Mouse (Mus musculus): ENCODE results near the gene Mbd6. TPM values are rescaled to one million over a fixed set of nuclear protein-coding genes. Genes with fewer than 3 reads are reported as not detected.

Mbd6 gene
- polyA plus RNA-seq, 1 experiment from 2014 or later: 22.3 TPM

DNA sequence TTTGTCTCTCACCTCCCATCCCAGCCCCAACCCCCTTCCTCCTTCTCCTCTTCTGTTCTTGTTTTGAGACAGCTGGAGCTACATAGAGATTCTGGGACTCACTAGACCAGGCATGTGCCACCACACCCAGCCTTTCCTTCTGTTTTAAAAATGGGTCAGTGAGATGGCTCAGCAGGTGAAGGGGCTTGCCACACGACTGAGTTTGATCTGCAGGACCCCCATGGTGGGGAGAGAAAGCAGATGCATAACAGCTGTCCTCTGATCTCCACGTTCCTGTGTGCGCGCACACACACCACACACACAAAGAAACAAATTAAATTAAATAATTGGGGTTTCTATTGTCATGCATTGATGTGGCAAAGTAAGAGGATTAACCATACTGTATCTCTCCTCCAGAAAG lies 23.8 kb downstream of the Mbd6 start:
- Histone ChIP-seq H3K9me3 (ENCODE audit: control insufficient read depth, low read length) (no peaks in the 10 kb centered on the region), H3K4me1 (ENCODE audit: control insufficient read depth, insufficient read depth, low read length) (peaks cover 11% of the 10 kb centered on the region; the same call in 1 of the 2 replicates), H3K27me3 (ENCODE audit: control insufficient read depth, insufficient read depth, low read length) (peaks cover 24% of the 10 kb centered on the region), H3K4me3 (ENCODE audit: low read length) (no peak overlapping the region), H3K27ac (ENCODE audit: low read depth, low read length) (no peak overlapping the region), H3K9ac (ENCODE audit: low read depth, low read length) (no peak overlapping the region), H3K4me2 (replicated peaks; ENCODE audit: low read depth, low read length) (no peak overlapping the region), H3K36me3 (ENCODE audit: control insufficient read depth, insufficient read depth, low read length) (peaks cover 16% of the 10 kb centered on the region; the same call in 1 of the 2 replicates)
- ATAC-seq (ENCODE audit: low FRiP score, low TSS enrichment): no peak
- 78% methylated on average over 4 of the region's 4 CpGs for WGBS

DNA sequence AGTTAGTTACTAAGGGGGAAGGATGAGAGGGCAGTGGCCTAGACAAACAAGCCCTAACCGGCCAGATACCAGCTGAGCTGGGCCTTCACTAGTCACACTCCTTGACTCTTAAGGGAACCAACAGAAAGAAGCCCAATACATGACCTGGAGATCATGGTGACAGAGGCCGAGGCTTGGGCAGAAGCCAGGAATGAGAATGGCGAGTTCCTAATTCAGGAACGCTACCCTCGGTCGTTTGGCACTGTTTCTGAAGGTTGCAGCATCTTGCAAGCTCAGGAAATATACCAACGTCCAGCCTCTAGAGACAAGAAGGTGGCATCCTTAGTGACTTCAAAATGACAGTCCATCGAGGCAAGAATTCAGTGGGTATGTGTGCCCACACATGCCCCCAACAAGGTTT lies 24.5 kb downstream of the Mbd6 start:
- ATAC-seq (ENCODE audit: low FRiP score, low TSS enrichment): no peak
- Histone ChIP-seq H3K4me1 (ENCODE audit: control insufficient read depth, insufficient read depth, low read length) (peaks cover 11% of the 10 kb centered on the region; the same call in 1 of the 2 replicates), H3K27me3 (ENCODE audit: control insufficient read depth, insufficient read depth, low read length) (peaks cover 24% of the 10 kb centered on the region), H3K36me3 (ENCODE audit: control insufficient read depth, insufficient read depth, low read length) (peaks cover 12% of the 10 kb centered on the region; the same call in 1 of the 2 replicates), H3K9me3 (ENCODE audit: control insufficient read depth, low read length) (no peaks in the 10 kb centered on the region), H3K4me2 (replicated peaks; ENCODE audit: low read depth, low read length) (no peak overlapping the region), H3K4me3 (ENCODE audit: low read length) (no peak overlapping the region), H3K9ac (ENCODE audit: low read depth, low read length) (no peak overlapping the region), H3K27ac (ENCODE audit: low read depth, low read length) (no peak overlapping the region)
- 78% methylated on average over 8 of the region's 8 CpGs for WGBS

DNA sequence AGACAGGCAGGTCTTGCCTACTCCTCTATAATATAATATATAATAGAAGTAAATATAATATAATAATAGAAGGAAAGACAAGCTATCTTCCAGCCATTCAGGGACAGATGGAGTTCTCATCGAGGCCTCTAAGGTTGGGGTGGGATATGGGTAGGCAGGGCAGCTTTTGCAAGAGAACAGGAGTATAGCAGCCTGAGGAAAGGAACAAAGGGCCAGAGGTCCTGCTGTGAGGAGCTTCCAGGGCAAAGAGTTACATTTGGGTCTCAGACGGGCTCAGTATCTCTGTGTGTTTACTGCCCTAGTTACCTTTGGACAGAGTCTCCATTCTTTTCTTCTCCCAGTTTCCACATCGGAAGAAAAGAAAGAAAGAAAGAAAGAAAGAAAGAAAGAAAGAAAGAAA lies 25.2 kb downstream of the Mbd6 start:
- H3K4me2 ChIP-seq (replicated peaks; ENCODE audit: low read depth, low read length): no peak overlapping the region
- peaks cover 11% of the 10 kb centered on the region; the same call in 1 of the 2 replicates for H3K4me1 ChIP-seq (ENCODE audit: control insufficient read depth, insufficient read depth, low read length)

DNA sequence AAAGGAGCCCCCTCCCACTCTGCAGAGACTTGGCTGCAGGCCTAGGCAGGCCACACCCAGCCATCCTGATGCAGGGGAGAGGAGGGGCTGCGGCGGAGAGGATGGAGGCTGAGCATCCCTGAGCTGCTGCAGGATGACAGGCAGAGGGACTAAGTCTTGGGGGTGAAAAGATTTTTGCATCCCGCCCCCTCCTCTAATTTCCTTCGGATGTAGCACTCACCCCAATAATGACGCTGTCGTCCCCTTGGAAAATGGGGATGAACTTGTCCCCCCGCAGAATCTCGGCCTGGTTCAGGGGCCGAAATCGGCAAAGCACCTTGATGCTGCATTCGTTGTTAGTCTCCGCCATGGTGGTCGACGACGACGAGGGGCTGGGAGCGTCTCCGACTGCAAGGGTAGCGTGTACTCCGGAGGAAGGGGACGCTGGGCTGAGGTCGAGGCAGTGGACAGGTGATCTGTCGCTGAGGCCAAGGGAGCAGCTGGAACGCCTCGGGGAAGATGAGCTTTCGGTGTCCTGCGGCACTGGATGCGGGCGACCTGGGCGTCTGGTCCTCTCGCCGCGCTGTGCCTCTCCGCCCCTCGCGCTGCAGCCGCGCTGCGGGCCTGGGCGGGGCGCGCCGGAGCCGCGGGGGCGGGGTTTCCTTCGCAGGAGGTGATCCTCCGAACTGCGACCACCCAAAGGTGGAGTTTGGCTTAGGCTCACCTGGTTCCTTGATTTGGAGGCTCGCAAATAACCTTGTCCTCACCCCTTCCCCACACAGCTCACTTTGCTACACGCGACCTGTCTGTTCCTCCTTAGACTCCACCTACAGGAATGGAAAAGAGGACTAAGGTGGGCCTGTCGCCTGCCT lies 26.0 kb downstream of the Mbd6 start, which contains the start of gene Kif5a:
Kif5a (minus strand) TSS at position 801 of the 851 bp plus-strand sequence.
- H3K4me1 ChIP-seq (ENCODE audit: control insufficient read depth, insufficient read depth, low read length): peaks cover 11% of the 10 kb centered on the region; the same call in 1 of the 2 replicates
- peak within 1 kb of the TSS; percentile 40; the same call in 1 of the 2 replicates for H3K9ac ChIP-seq (ENCODE audit: low read depth, low read length)
- H3K27ac ChIP-seq (ENCODE audit: low read depth, low read length): no peak within 1 kb of the TSS
- H3K4me3 ChIP-seq (ENCODE audit: low read length): peak within 1 kb of the TSS; percentile 42
- no peaks in the 10 kb centered on the region for H3K36me3 ChIP-seq (ENCODE audit: control insufficient read depth, insufficient read depth, low read length)
- H3K9me3 ChIP-seq (ENCODE audit: control insufficient read depth, low read length): no peaks in the 10 kb centered on the region
- peak within 1 kb of the TSS; percentile 87 for H3K4me2 ChIP-seq (replicated peaks; ENCODE audit: low read depth, low read length)
- ATAC-seq (ENCODE audit: low FRiP score, low TSS enrichment): no peak
- 1% methylated on average over 45 of the region's 53 CpGs for WGBS
- H3K27me3 ChIP-seq (ENCODE audit: control insufficient read depth, insufficient read depth, low read length): peaks cover 24% of the 10 kb centered on the region

More for the DNA sequence above, 25.2 kb downstream of the Mbd6 start:
- Histone ChIP-seq H3K9me3 (ENCODE audit: control insufficient read depth, low read length) (no peaks in the 10 kb centered on the region), H3K9ac (ENCODE audit: low read depth, low read length) (no peak overlapping the region), H3K27me3 (ENCODE audit: control insufficient read depth, insufficient read depth, low read length) (peaks cover 24% of the 10 kb centered on the region), H3K36me3 (ENCODE audit: control insufficient read depth, insufficient read depth, low read length) (peaks cover 5% of the 10 kb centered on the region; the same call in 1 of the 2 replicates), H3K4me3 (ENCODE audit: low read length) (no peak overlapping the region), H3K27ac (ENCODE audit: low read depth, low read length) (no peak overlapping the region)
- WGBS: 53% methylated on average over 3 of the region's 3 CpGs
- no peak for ATAC-seq (ENCODE audit: low FRiP score, low TSS enrichment)

DNA sequence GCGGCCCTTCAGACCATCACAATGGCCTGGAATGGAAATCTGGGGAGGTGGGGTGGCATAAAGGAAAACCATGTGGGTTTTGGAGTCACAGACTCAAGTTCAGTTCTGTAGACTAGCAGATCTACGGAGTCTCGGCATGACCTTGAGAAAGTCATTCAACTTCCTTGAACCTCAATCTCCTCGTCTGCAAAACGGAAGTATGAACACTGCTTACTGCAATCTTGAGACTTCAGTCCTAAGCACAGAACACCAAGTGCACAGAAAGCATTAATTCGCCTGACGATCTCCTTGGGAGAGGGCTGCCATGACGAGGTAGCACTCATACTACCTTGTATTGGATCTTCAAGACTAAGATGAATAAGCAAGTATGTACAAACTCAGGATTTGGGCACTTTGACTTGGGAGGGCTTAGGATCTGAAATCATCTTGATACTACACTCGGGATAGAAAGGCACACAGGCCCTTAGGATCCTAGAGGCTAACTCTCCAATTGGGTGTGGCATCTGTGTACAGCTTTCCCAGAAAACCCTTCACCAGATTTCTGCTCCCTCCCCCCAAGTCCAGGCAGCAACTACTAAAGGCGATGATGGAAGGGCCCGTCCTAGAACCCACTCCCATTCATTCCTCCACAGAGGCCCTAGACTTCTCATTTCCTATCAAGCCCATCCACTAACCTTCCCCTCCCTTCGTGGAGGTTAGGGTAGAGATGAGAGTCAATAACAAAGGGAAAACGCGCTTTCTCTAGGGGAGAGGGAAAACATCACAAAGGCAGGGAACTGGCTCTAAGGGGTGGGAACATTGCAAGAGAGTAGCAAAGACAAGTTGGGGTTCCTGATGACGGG lies 26.9 kb downstream of the Mbd6 start:
- Histone ChIP-seq H3K36me3 (ENCODE audit: control insufficient read depth, insufficient read depth, low read length) (no peaks in the 10 kb centered on the region), H3K4me2 (replicated peaks; ENCODE audit: low read depth, low read length) (peak overlapping the region; percentile 87; the same call in 1 of the 2 replicates), H3K4me3 (ENCODE audit: low read length) (peak overlapping the region; percentile 42; the same call in 1 of the 2 replicates), H3K4me1 (ENCODE audit: control insufficient read depth, insufficient read depth, low read length) (peaks cover 6% of the 10 kb centered on the region; the same call in 1 of the 2 replicates), H3K9me3 (ENCODE audit: control insufficient read depth, low read length) (no peaks in the 10 kb centered on the region), H3K27me3 (ENCODE audit: control insufficient read depth, insufficient read depth, low read length) (peaks cover 24% of the 10 kb centered on the region), H3K9ac (ENCODE audit: low read depth, low read length) (no peak overlapping the region), H3K27ac (ENCODE audit: low read depth, low read length) (no peak overlapping the region)
- 68% methylated on average over 15 of the region's 15 CpGs for WGBS
- ATAC-seq (ENCODE audit: low FRiP score, low TSS enrichment): no peak

DNA sequence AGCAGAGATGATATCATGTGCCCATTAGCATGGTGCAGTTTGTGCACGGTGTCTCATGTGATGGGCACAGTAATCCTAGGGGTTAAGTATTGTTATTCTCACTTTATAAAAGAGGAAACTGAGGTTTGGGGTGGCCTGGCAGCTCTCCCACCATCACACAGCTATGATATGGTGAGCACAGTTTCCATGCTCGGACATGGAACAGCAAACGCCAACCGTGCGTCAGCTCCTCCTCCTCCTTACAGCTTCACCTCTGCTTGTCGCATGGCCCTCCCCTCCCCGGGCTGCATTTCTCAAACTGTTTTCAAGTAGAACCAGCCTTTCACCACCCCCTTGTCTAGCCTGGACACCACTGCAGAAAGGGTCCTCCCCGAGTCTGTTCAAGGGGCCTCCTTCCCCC lies 30.3 kb downstream of the Mbd6 start:
- H3K9ac ChIP-seq (ENCODE audit: low read depth, low read length): no peak overlapping the region
- H3K36me3 ChIP-seq (ENCODE audit: control insufficient read depth, insufficient read depth, low read length): no peaks in the 10 kb centered on the region
- H3K4me3 ChIP-seq (ENCODE audit: low read length): no peak overlapping the region
- no peak overlapping the region for H3K4me2 ChIP-seq (replicated peaks; ENCODE audit: low read depth, low read length)
- 79% methylated on average over 8 of the region's 8 CpGs for WGBS
- peaks cover 6% of the 10 kb centered on the region; the same call in 1 of the 2 replicates for H3K4me1 ChIP-seq (ENCODE audit: control insufficient read depth, insufficient read depth, low read length)
- peaks cover 15% of the 10 kb centered on the region for H3K27me3 ChIP-seq (ENCODE audit: control insufficient read depth, insufficient read depth, low read length)
- no peak for ATAC-seq (ENCODE audit: low FRiP score, low TSS enrichment)
- H3K27ac ChIP-seq (ENCODE audit: low read depth, low read length): no peak overlapping the region
- H3K9me3 ChIP-seq (ENCODE audit: control insufficient read depth, low read length): no peaks in the 10 kb centered on the region

DNA sequence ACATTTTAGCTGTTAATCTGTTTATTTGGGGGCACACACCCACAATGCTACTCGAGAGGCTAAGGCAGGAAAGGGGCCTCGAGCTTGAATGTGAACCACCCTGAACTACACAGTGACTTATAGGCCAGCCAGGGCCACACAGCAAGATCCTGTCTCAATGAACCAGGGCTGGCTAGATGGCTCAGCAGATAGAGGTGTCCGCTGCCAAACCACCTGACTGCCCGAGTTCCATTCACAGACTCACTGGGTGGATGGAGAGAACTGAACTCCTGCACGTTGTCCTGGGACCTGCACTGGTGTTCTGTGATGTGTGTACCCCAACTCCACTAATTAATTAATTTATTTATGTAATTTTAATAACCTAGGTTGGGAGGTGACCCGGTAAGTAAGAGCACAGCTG lies 31.0 kb downstream of the Mbd6 start:
- H3K9me3 ChIP-seq (ENCODE audit: control insufficient read depth, low read length): no peaks in the 10 kb centered on the region
- H3K4me1 ChIP-seq (ENCODE audit: control insufficient read depth, insufficient read depth, low read length): peaks cover 2% of the 10 kb centered on the region; the same call in 1 of the 2 replicates
- no peak overlapping the region for H3K4me2 ChIP-seq (replicated peaks; ENCODE audit: low read depth, low read length)
- H3K27ac ChIP-seq (ENCODE audit: low read depth, low read length): no peak overlapping the region
- no peaks in the 10 kb centered on the region for H3K36me3 ChIP-seq (ENCODE audit: control insufficient read depth, insufficient read depth, low read length)
- H3K4me3 ChIP-seq (ENCODE audit: low read length): no peak overlapping the region
- ATAC-seq (ENCODE audit: low FRiP score, low TSS enrichment): no peak
- H3K9ac ChIP-seq (ENCODE audit: low read depth, low read length): no peak overlapping the region
- peaks cover 10% of the 10 kb centered on the region for H3K27me3 ChIP-seq (ENCODE audit: control insufficient read depth, insufficient read depth, low read length)
- WGBS: 75% methylated on average over 6 of the region's 6 CpGs

DNA sequence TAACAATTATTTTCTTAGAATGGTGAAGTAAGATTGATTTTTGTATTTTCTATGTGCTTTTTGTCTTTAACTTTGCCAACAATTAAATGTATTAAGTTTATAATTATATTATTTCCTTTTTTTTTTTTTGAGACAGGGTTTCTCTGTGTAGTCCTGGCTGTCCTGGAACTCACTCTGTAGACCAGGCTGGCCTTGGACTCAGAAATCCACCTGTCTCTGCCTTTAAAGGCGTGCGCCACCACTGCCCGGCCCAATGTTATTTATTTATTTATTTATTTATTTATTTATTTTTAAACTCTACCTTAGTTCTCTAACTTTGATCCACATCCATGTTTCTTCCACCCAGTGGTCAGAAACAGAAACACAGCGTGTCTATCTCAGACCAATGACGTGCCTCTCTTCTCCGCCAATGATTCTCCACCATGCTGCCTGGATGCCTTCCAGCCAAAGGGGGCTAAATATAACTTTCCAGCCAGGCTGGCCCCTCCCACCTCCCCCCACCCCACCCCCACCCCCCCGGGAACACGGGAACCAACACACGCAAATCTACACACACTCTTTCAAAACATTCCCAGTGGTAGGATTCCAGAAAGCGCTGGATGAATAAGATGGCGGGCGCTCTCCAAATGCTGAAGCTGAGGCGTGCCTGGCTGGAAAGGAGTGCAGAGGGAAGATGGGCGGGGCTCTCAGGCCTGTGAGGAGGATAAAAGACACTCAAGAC lies 33.0 kb downstream of the Mbd6 start:
- Histone ChIP-seq H3K36me3 (ENCODE audit: control insufficient read depth, insufficient read depth, low read length) (no peaks in the 10 kb centered on the region), H3K27ac (ENCODE audit: low read depth, low read length) (no peak overlapping the region), H3K27me3 (ENCODE audit: control insufficient read depth, insufficient read depth, low read length) (no peaks in the 10 kb centered on the region), H3K4me3 (ENCODE audit: low read length) (no peak overlapping the region), H3K4me2 (replicated peaks; ENCODE audit: low read depth, low read length) (no peak overlapping the region), H3K9ac (ENCODE audit: low read depth, low read length) (no peak overlapping the region), H3K9me3 (ENCODE audit: control insufficient read depth, low read length) (no peaks in the 10 kb centered on the region), H3K4me1 (ENCODE audit: control insufficient read depth, insufficient read depth, low read length) (no peaks in the 10 kb centered on the region)
- 22% methylated on average over 14 of the region's 14 CpGs for WGBS
- ATAC-seq (ENCODE audit: low FRiP score, low TSS enrichment): peak; percentile 79

All from kidney, embryonic 14.5 days (tissue).